Mouse (Mus musculus) heart, postnatal 14 days (tissue): ENCODE data around the gene 2410137M14Rik. TPM values are rescaled to one million over a fixed set of nuclear protein-coding genes. Genes with fewer than 3 reads are reported as not detected.
"Not testable (repeated sequence)": the region's sequence is repeated elsewhere in the genome, so short reads cannot be mapped to it uniquely, and the experiment has no call there.

Source experiments
- DNase-seq, 2 experiments: peaks; one replicate each; pipeline ENCODE4 v3.0.0; 2021 to 2022
- intact Hi-C: fragments of 180-260 bp; cut with DNase I; formaldehyde crosslinking; loops from one replicate; pipeline ENCODE4 v1.15.1; 2025
- total RNA-seq, 2 experiments: library from RNA; stranded (reverse); gene quantifications; 2 replicates each; pipeline ENCODE4 v1.2.3; 2021

The 2410137M14Rik gene
- total RNA-seq, 2 experiments from 2014 or later = not detected

DNA sequence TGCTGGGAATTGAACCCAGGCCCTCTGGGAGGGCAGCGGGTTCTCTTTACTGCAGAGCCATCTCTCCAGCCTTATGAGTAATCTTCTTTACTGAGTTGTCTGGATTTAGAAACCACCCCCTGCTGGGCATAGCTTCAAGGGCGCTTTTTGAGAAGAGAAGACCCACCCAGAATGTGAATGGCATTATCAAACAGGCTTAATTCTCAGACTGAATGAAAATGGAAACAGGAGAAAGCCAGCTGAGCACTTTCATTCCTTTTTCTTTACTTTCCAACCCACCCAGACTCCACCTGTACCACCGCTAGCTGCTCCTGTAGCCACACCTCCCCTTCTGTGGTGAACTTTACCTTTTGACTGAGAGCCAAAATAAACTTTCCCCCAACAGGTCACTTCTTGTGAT, 14.4 kb upstream of the 2410137M14Rik start:
- intact Hi-C loops = loop anchor here (5.0 kb wide), 1 partner anchor 52 kb away; the partner anchor contains the start of gene Gabbr1
- DNase-seq = no peak

DNA sequence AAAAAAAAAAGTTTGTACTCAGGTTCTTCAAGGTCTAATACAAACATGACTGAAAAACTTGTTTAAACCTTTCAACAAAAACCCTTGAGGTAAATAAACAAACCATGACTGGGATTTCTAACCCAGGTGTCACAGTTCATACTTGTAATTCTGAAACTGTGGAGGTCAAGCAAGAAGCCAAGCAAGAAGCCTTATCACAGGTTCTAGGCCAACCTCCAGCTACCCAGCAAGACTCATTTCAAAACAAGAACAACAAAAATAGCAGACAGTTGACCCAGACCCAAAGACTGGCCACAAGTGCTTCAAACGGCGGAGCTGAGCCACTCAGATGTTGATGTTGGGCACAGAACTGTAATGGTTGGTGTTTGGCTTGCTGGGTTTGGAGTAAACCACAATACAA, 13.5 kb upstream of the 2410137M14Rik start:
- intact Hi-C loops = no loop called here
- no peak for DNase-seq

GRCm38 (mm10) chr17:36993770-36994325, 12.8 kb upstream of the 2410137M14Rik start:
- intact Hi-C loops = no loop called here
- no peak for DNase-seq

DNA sequence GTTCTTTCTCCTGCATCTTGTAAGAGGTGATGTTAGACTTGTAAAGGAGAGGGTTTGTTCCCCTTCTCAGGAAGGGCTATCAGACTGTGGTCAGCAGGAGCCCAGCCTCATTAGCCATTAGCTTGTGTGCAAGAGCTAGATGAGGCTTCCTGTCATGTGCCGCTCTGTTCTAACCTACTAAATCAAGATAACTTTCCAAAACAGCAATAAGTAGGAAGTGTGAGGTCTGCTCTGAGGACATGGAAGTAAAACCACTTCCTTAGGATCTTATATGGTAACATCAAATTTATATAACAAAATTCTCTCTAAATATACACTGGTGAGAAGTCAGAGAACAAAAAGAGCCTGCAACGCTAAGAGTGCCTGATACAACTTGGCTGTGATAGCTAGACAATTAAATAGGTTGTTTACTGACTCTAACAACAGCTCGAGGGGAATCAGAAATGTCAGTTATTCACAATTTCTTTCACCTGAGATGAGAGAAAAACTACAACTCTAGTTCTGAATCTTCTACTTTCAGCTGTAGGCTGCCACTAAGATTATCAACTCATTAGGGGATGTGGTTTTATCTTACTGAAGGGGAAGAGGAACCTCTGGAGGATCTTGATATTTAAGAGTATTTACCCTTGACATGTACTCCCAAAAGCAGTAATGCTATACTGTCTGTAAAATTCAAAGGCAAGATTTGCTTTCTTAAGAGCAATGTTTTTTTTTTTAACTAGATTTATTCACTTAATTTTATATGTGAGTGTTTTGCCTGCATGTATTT, 11.5 kb upstream of the 2410137M14Rik start:
- no peak for DNase-seq
- intact Hi-C loops = no loop called here

- intact Hi-C loops, DNase-seq: not testable (repeated sequence)
Measured at GRCm38 (mm10) chr17:36990630-36991029, 9.6 kb upstream of the 2410137M14Rik start.

DNA sequence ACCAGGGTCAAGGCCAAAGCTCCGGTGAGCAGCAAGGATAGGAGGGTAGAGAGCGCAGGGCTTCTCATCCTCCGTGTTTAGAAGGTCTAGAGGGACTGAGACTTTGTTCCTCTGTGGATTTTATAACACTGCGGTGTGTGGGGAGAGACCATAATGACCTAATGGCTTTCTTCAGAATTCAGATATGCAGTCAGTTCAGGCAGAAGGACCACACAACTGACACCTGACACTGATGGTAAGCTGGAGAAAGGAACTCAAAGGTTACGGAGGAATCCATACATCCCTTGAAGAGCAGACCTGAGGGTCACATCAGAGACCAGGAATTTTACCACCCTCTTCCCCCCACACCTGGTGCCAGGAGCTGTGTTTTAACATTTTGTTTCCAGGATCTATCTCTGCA, 8.4 kb upstream of the 2410137M14Rik start, which contains the start of gene H2-M5:
H2-M5 (minus strand) TSS at position 101 of the 400 bp plus-strand sequence.
- intact Hi-C loops = no loop called here
- no peak for DNase-seq

DNA sequence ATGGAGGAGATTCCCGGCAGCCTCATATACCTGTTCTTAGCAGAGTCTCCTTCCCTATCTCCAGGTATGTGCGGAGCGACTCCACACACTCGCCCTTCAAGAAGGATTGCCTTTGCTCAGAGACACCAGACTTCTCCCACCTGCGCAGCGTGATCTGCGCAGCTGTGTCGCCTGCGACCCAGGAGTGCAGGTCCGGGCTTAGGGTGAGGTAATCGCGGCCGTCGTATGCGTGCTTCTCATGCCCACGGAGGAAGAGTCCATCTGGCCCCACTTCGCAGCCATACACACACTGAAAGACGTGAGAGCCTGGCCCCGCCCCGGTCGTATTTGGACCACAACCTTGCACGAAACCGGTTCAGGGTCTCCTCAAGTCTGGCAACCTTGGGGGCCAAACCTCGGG, 7.4 kb upstream of the 2410137M14Rik start:
- no peak for DNase-seq
- intact Hi-C loops = no loop called here

- no peak for DNase-seq
- intact Hi-C loops = no loop called here
Measured at GRCm38 (mm10) chr17:36982253-36983155, 1.5 kb upstream of the 2410137M14Rik start.

DNA sequence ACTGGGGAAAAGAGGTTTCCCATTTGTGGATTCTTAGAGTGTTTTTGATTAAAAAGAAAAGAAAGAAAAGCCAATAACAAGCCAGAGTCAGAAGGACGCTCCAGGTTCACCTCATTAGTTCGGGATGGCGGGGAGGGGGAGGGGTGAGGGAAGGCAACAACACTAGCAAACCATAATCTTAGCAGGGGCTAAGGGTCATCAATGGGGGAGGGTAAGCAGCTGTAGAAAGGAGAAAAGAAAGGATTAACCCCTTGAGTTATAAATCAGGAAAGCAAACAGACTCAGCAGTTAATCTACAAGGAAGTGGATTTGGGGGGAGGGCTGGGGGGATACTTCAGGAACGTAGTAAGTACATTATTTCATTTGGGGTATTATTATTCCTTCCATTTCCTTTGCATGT, 808 bp upstream of the 2410137M14Rik start:
- intact Hi-C loops = no loop called here
- no peak for DNase-seq

- no peak for DNase-seq
- intact Hi-C loops = no loop called here
Measured at GRCm38 (mm10) chr17:36973271-36973787, 7.7 kb downstream of the 2410137M14Rik start.

DNA sequence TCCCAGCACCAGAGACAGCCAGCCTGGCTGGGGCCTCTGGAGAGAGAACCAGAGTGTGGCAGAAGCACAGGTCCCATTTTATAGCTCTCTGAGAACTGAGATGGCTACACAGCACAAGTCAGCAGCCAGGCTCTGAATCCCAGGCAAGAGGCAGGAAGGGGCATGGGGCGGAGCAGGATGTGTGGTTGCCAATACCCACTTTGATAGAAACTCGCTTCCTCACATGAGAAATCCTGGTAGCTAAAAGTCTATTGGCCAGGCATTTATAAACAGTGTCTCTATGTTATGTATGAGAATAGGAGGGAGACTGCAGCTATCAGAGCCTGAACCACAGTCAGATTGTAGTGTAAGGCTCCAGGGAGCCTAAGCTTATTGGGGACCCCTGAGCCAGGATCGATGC, 8.2 kb downstream of the 2410137M14Rik start:
- intact Hi-C loops = no loop called here
- no peak for DNase-seq

GRCm38 (mm10) chr17:36971172-36971850, 9.7 kb downstream of the 2410137M14Rik start:
- no peak for DNase-seq
- intact Hi-C loops = no loop called here

DNA sequence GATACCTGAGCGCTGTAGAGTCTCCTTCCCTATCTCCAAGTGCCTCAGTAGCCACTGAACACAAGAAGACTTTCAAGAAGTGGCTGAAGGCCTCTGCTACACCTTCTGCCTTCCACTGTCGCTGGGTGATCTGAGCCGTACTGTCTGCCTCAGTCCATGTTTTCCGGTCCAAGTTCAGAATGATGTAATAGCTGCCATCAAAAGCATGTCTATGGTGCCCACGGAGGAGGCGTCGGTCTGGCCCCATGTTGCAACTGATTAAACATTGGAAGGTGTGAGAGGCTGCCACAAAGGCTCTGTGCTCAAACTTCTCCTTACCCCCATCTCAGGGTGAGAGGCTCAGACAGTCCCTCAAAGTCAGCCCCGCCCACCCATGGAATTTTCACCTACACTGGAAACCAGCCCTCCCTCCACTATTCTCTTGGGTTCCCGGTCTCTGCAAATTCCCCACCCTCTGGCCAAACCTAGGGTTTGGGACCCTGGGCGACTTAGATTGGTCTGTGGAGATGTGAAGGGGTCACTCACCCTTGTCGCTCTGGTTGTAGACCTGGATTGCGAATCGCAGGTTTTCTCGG, 10.6 kb downstream of the 2410137M14Rik start:
- no peak for DNase-seq
- intact Hi-C loops = no loop called here

DNA sequence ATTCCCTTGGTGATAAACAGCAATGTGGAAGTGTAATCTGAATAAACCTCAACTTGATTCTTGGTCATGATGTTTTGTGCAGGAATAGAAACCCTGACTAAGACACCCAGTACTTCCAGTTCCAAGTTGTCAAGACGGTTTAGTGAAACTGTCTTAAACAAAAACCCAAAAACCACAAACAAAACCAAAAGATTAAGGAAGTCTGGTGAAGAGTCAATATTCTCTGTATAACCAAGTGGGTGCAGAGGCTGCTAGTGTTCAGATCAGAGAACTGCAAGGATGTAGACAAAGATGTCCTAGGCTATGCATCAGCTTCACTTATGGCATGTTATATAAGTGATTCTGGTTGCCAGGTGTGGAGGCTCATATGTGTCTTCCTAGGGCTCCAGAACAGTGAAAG, 14.2 kb downstream of the 2410137M14Rik start:
- intact Hi-C loops = no loop called here
- no peak for DNase-seq

DNA sequence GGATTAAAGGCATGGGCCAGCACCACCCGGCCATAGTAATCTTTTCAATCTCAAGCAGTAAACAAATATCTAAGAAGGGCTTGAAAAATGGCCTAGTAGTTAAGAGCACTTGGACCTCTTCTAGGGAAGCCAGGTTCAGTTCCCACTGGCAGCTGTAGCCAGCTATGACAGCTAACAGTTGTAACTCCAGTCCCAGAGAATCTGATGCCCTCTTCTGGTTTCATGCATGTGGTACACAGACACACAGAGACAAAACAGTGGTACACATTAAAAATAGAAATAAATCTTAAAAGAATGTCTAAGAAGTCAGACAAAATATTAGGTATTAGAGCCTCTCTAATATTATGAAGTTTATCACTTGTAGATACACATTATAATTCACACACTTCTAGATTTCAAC, 19.9 kb downstream of the 2410137M14Rik start:
- no peak for DNase-seq
- intact Hi-C loops = no loop called here

DNA sequence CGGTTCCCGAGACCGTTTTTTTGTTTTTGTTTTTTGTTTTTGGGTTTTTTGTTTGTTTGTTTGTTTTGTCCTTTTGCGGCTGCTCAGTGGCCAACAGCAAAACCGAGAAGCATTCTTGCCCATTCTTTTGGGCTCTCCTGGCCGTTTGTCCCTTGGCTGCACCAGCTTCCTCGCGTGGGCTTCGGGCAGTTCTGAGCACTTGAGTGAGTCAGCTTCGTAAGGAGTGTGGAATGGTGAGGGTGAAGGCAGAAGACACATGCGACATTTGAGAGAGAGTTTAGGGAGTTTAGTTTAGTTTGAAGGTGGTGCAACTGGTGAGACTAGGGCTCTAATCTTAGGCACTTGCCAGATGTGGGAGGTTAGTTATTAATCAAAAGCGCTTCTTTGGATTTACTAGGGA, 22.2 kb downstream of the 2410137M14Rik start:
- DNase-seq = peak in 1 of 2 experiments; percentile 10
- intact Hi-C loops = loop anchor here (5.0 kb wide), 1 partner anchor 42 kb away; no protein-coding TSS in a partner anchor

DNA sequence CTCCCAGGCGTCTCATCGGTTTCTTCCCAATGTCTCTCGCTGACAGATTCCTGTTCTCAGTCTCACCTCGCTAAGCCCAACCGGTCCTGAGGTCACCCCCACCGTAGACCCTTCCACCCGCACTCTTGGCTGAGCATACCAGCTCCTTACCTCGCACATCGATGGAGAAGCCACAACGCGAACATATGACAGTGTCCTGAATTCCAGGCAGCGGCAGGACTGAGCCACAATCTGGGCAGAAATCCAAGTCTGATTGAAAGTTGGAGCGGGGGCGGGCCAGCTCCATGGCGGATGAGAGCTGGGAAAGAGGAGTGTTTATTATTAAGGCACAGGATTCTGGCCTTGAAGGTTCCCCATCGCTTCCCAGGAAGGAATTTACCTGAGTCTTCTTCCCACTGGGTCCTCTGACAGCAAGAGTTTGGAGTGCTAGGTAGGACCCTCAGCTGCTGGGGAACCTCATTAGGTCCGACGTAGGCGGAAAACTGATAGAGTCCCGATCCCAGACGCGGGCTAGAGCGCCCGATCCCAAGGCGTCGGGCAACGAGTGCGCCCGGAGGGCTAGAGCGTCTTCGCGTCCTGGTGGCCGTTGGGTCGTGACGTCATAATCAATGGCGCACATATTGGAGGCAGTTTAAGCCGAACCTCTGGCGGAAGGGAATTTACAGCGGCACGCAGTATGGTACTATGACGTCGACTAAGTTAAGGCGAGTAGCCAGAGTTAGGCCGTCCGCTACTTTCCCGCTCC, 22.9 kb downstream of the 2410137M14Rik start, which contains the start of the genes Znrd1 and Znrd1as:
Znrd1 (minus strand) TSS at position 561 of the 745 bp plus-strand sequence.
Znrd1as (plus strand) TSS at position 594 of the 745 bp plus-strand sequence.
- intact Hi-C loops = loop anchor here (5.0 kb wide), 1 partner anchor 41 kb away; no protein-coding TSS in a partner anchor
- DNase-seq = peak; percentile 94

DNA sequence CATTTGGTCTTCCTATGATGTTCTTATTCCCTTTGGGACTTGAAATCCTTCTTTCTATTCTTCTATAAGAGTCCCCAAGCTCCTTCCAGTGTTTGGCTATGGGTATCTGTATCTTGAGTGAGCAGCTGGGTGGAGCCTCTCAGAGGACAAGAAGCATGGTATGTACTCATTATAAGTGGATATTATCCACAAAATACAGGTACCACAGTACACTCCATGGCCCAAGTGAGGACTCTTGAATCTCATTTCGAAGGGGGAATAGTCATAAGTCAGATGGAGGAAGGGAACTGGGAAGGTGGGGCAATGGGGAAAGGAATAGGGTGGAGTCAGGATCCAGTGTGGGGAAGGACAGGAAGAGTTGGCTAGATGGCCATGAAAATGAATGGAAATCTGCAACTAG, 28.0 kb downstream of the 2410137M14Rik start:
- intact Hi-C loops = loop anchor here (5.0 kb wide), 1 partner anchor 111 kb away; no protein-coding TSS in a partner anchor
- DNase-seq = no peak

GRCm38 (mm10) chr17:36952631-36953030, 28.4 kb downstream of the 2410137M14Rik start:
- DNase-seq = no peak
- intact Hi-C loops = loop anchor here (5.0 kb wide), 1 partner anchor 110 kb away; no protein-coding TSS in a partner anchor
